Comparison of ENCODE assay signal across 11 mouse cellular contexts in genomic region chr5:121943472-121943871, GRCm38 (mm10).
DNase-seq lines count a peak whose midpoint lies in the region; ATAC-seq and TF ChIP-seq lines count a peak whose summit lies in the region.
"Had no signal": no experiment of that assay in that cellular context is flagged by ENCODE, and none has a peak within 500 bp of the region (broad histone marks: within the 10 kb centered on the region; RNA-seq: fewer than 3 reads in every experiment).

No protein-coding gene starts in this region.

- no peak overlapping the region for H3K9ac ChIP-seq in kidney, embryonic 15.5 days
- no peak overlapping the region for H3K9ac ChIP-seq in neural tube, embryonic 15.5 days (replicated peaks)
- H3K9ac ChIP-seq: limb, embryonic 12.5 days had no signal

- WGBS in kidney, adult 2 months = 64% methylated on average over 7 of the region's 7 CpGs
- 56% methylated on average over 7 of the region's 7 CpGs for WGBS in kidney, embryonic 15.5 days
- WGBS in neural tube, embryonic 15.5 days = 64% methylated on average over 7 of the region's 7 CpGs

- no peak overlapping the region for H3K4me3 ChIP-seq in kidney, adult 2 months (ENCODE audit: insufficient read depth, low read depth, low read length)
- H3K4me3 ChIP-seq in kidney, embryonic 15.5 days (replicated peaks) = no peak overlapping the region
- H3K4me3 ChIP-seq in G1E (ENCODE audit: low read depth, low read length) = no peak overlapping the region
- no peak overlapping the region for H3K4me3 ChIP-seq in neural tube, embryonic 15.5 days (replicated peaks)
- H3K4me3 ChIP-seq: limb, embryonic 12.5 days had no signal

- TF ChIP-seq CTCF in kidney, adult 2 months (conservative IDR thresholded peaks at IDR 0.05; ENCODE audit: insufficient read depth, insufficient read length, low read depth, low read length) = peak; percentile 75
- peak; percentile 77 for TF ChIP-seq CTCF in G1E (IDR thresholded peaks at IDR 0.05; ENCODE audit: low read depth, low read length)

- no peak for ATAC-seq in kidney, embryonic 15.5 days (replicated peaks; ENCODE audit: low FRiP score)
- ATAC-seq in G1E (ENCODE audit: extremely low read depth, insufficient number of reproducible peaks, low FRiP score, poor library complexity, severe bottlenecking) = no peak
- ATAC-seq in megakaryocyte, adult 5-6 weeks (ENCODE audit: poor library complexity, severe bottlenecking) = peak; percentile 60; the same call in 1 of the 2 replicates
- no peak for ATAC-seq in neural tube, embryonic 15.5 days (ENCODE audit: low FRiP score)
- ATAC-seq: inflammation-experienced regulatory T-cells, adult 6 months had no signal

- DNase-seq in kidney, adult 2 months = no peak
- DNase-seq in A20 (ENCODE audit: low read depth, low spot score) (peak; percentile 53), G1E (ENCODE audit: low spot score) (peak; percentile 52)
- DNase-seq in heart, postnatal 4 days = no peak
- no peak for DNase-seq in kidney, postnatal 25 days
- DNase-seq: adrenal gland, adult 2 months had no signal

- H3K27me3 ChIP-seq in kidney, adult 2 months (replicated peaks; ENCODE audit: control insufficient read depth, insufficient read depth, low read length) = no peaks in the 10 kb centered on the region
- peaks cover 10% of the 10 kb centered on the region for H3K27me3 ChIP-seq in kidney, embryonic 15.5 days
- H3K27me3 ChIP-seq in G1E (ENCODE audit: insufficient read depth, low read length) = no peaks in the 10 kb centered on the region; the same call in 1 of the 2 replicates
- H3K27me3 ChIP-seq in neural tube, embryonic 15.5 days (replicated peaks) = no peaks in the 10 kb centered on the region

- no peak overlapping the region for H3K4me2 ChIP-seq in kidney, embryonic 15.5 days
- no peak overlapping the region for H3K4me2 ChIP-seq in neural tube, embryonic 15.5 days
- H3K4me2 ChIP-seq: limb, embryonic 12.5 days had no signal

- no peak for TF ChIP-seq POLR2A in kidney, adult 2 months (IDR thresholded peaks at IDR 0.05; ENCODE audit: low read depth, low read length)

- H3K9me3 ChIP-seq in kidney, embryonic 15.5 days (replicated peaks) = no peaks in the 10 kb centered on the region
- H3K9me3 ChIP-seq in G1E (replicated peaks) = no peaks in the 10 kb centered on the region
- no peaks in the 10 kb centered on the region for H3K9me3 ChIP-seq in neural tube, embryonic 15.5 days (replicated peaks)
- H3K9me3 ChIP-seq: limb, embryonic 12.5 days had no signal

- H3K27ac ChIP-seq in kidney, adult 2 months (ENCODE audit: insufficient read depth, low read depth, low read length) = no peak overlapping the region
- H3K27ac ChIP-seq in kidney, embryonic 15.5 days = no peak overlapping the region
- H3K27ac ChIP-seq in neural tube, embryonic 15.5 days (replicated peaks) = no peak overlapping the region
- H3K27ac ChIP-seq: limb, embryonic 12.5 days had no signal

- no peaks in the 10 kb centered on the region for H3K4me1 ChIP-seq in kidney, adult 2 months (ENCODE audit: control insufficient read depth, insufficient read depth, low read length)
- peaks cover 24% of the 10 kb centered on the region for H3K4me1 ChIP-seq in kidney, embryonic 15.5 days
- H3K4me1 ChIP-seq in G1E (ENCODE audit: insufficient read depth, low read depth, low read length) = no peaks in the 10 kb centered on the region
- peaks cover 34% of the 10 kb centered on the region for H3K4me1 ChIP-seq in neural tube, embryonic 15.5 days

- H3K36me3 ChIP-seq in kidney, adult 2 months (ENCODE audit: control insufficient read depth, insufficient read depth, low read length) = no peaks in the 10 kb centered on the region
- no peaks in the 10 kb centered on the region for H3K36me3 ChIP-seq in kidney, embryonic 15.5 days
- no peaks in the 10 kb centered on the region for H3K36me3 ChIP-seq in G1E (replicated peaks)
- H3K36me3 ChIP-seq in neural tube, embryonic 15.5 days = no peaks in the 10 kb centered on the region
- H3K36me3 ChIP-seq: limb, embryonic 12.5 days had no signal

Comparison
In these comparisons a context has a peak if more than half of its experiments do, and no peak if none do; other contexts are left out.
1. DNase-seq: peak in A20 (single experiment) and G1E (single experiment); none in kidney, adult 2 months (single experiment), heart, postnatal 4 days (single experiment) and kidney, postnatal 25 days (0 of 2).